Mouse (Mus musculus) embryonic facial prominence, embryonic 15.5 days (tissue): ENCODE measurements around the gene Pik3cg. TPM values are rescaled to one million over a fixed set of nuclear protein-coding genes. Genes with fewer than 3 reads are reported as not detected.
A peak's percentile ranks its signal among the peaks of the same experiment; 100 is the strongest.

Experiments used
- ATAC-seq: fragments of 200-750 bp; cut with Nextera tagmentation; 2 replicates; pipeline ENCODE4 v1.8.0; 2017; ENCODE audit warnings: low read depth, moderate TSS enrichment; ENCODE audit not compliant: insufficient number of reproducible peaks, low FRiP score, low TSS enrichment
- H3K27ac ChIP-seq: fragments of 300-500 bp; sonication (generic); replicated peaks from 2 replicates; pipeline ENCODE4 v1.5.1; 2015; ENCODE audit warnings: mild to moderate bottlenecking, inconsistent platforms
- H3K27me3 ChIP-seq: fragments of 300-500 bp; sonication (generic); 2 replicates; pipeline ENCODE4 v1.6.1; 2015; ENCODE audit warnings: inconsistent platforms
- H3K36me3 ChIP-seq: fragments of 300-500 bp; sonication (generic); 2 replicates; pipeline ENCODE4 v1.6.1; 2015; ENCODE audit warnings: mild to moderate bottlenecking, inconsistent platforms
- H3K4me1 ChIP-seq: fragments of 300-500 bp; sonication (generic); 2 replicates; pipeline ENCODE4 v1.6.1; 2015; ENCODE audit warnings: inconsistent platforms
- H3K4me2 ChIP-seq: fragments of 300-500 bp; sonication (generic); replicated peaks from 2 replicates; pipeline ENCODE4 v1.6.1; 2015; ENCODE audit warnings: mild to moderate bottlenecking, inconsistent platforms
- H3K4me3 ChIP-seq: fragments of 300-500 bp; sonication (generic); replicated peaks from 2 replicates; pipeline ENCODE4 v1.5.1; 2015; ENCODE audit warnings: mild to moderate bottlenecking, inconsistent platforms
- H3K9ac ChIP-seq: fragments of 300-500 bp; sonication (generic); 2 replicates; pipeline ENCODE4 v1.6.1; 2015; ENCODE audit warnings: inconsistent platforms
- H3K9me3 ChIP-seq: fragments of 300-500 bp; sonication (generic); replicated peaks from 2 replicates; pipeline ENCODE4 v1.6.1; 2016; ENCODE audit warnings: inconsistent platforms
- WGBS: fragments of 180-500 bp; shearing (Covaris S2); methylation state at CpG from one replicate; pipeline ENCODE4 v1.1.7; 2015; 5-methylcytosine and 5-hydroxymethylcytosine counted together
- polyA plus RNA-seq: library from polyadenylated mRNA; unstranded; fragments of >200 nt; fragmentation: Nextera tagmentation; extraction: Ambion mirVana; gene quantifications from 2 replicates; pipeline ENCODE4 v1.2.1, GENCODE M21; 2015

The Pik3cg gene
- polyA plus RNA-seq, 1 experiment from 2014 or later: 2.8 TPM

- Histone ChIP-seq H3K4me3 (no peak overlapping the region), H3K4me1 (no peaks in the 10 kb centered on the region), H3K9me3 (no peaks in the 10 kb centered on the region), H3K36me3 (no peaks in the 10 kb centered on the region), H3K27me3 (no peaks in the 10 kb centered on the region), H3K27ac (no peak overlapping the region), H3K9ac (no peak overlapping the region), H3K4me2 (no peak overlapping the region)
- ATAC-seq: no peak
- 84% methylated on average over 15 of the region's 15 CpGs for WGBS
Measured at GRCm38 (mm10) chr12:32182632-32183419, 25.6 kb downstream of the Pik3cg start.

- H3K36me3 ChIP-seq: no peaks in the 10 kb centered on the region
- H3K4me1 ChIP-seq: no peaks in the 10 kb centered on the region
- no peaks in the 10 kb centered on the region for H3K27me3 ChIP-seq
- H3K4me3 ChIP-seq: no peak overlapping the region
- no peak for ATAC-seq
- H3K4me2 ChIP-seq: no peak overlapping the region
- no peak overlapping the region for H3K9ac ChIP-seq
- WGBS: 20% methylated on average over 4 of the region's 4 CpGs
- H3K27ac ChIP-seq: no peak overlapping the region
- H3K9me3 ChIP-seq: no peaks in the 10 kb centered on the region
Measured at GRCm38 (mm10) chr12:32181885-32182284, 26.6 kb downstream of the Pik3cg start.

- Histone ChIP-seq H3K27ac (no peak overlapping the region), H3K4me2 (no peak overlapping the region), H3K9ac (no peak overlapping the region), H3K4me3 (no peak overlapping the region), H3K9me3 (no peaks in the 10 kb centered on the region), H3K36me3 (no peaks in the 10 kb centered on the region), H3K4me1 (no peaks in the 10 kb centered on the region), H3K27me3 (no peaks in the 10 kb centered on the region)
- 93% methylated on average over 6 of the region's 6 CpGs for WGBS
- ATAC-seq: no peak
Measured at GRCm38 (mm10) chr12:32174437-32174836, 34.0 kb downstream of the Pik3cg start.

GRCm38 (mm10) chr12:32172826-32173225 is 35.6 kb downstream of the Pik3cg start:
- no peak for ATAC-seq
- no peak overlapping the region for H3K9ac ChIP-seq
- H3K27me3 ChIP-seq: no peaks in the 10 kb centered on the region
- no peaks in the 10 kb centered on the region for H3K36me3 ChIP-seq
- H3K4me1 ChIP-seq: no peaks in the 10 kb centered on the region
- H3K4me3 ChIP-seq: no peak overlapping the region
- 87% methylated on average over 7 of the region's 7 CpGs for WGBS
- H3K27ac ChIP-seq: no peak overlapping the region
- H3K4me2 ChIP-seq: no peak overlapping the region
- H3K9me3 ChIP-seq: no peaks in the 10 kb centered on the region

- Histone ChIP-seq H3K36me3 (no peaks in the 10 kb centered on the region), H3K27me3 (no peaks in the 10 kb centered on the region), H3K4me3 (no peak overlapping the region), H3K4me2 (no peak overlapping the region), H3K27ac (no peak overlapping the region), H3K4me1 (no peaks in the 10 kb centered on the region), H3K9me3 (no peaks in the 10 kb centered on the region), H3K9ac (no peak overlapping the region)
- WGBS: 21% methylated on average over 5 of the region's 5 CpGs
- ATAC-seq: no peak
Measured at GRCm38 (mm10) chr12:32169164-32169563, 39.3 kb downstream of the Pik3cg start.

- H3K4me2 ChIP-seq: no peak overlapping the region
- H3K9ac ChIP-seq: no peak overlapping the region
- no peak overlapping the region for H3K27ac ChIP-seq
- no peak for ATAC-seq
- 26% methylated on average over 3 of the region's 3 CpGs for WGBS
- H3K27me3 ChIP-seq: no peaks in the 10 kb centered on the region
- no peaks in the 10 kb centered on the region for H3K4me1 ChIP-seq
- H3K36me3 ChIP-seq: no peaks in the 10 kb centered on the region
- H3K4me3 ChIP-seq: no peak overlapping the region
- H3K9me3 ChIP-seq: no peaks in the 10 kb centered on the region
Measured at GRCm38 (mm10) chr12:32168751-32169150, 39.7 kb downstream of the Pik3cg start.

GRCm38 (mm10) chr12:32163706-32164105 is 44.8 kb downstream of the Pik3cg start:
- no peak for ATAC-seq
- Histone ChIP-seq H3K27ac (no peak overlapping the region), H3K4me1 (no peaks in the 10 kb centered on the region), H3K9me3 (no peaks in the 10 kb centered on the region), H3K4me3 (no peak overlapping the region), H3K27me3 (no peaks in the 10 kb centered on the region), H3K36me3 (no peaks in the 10 kb centered on the region), H3K9ac (no peak overlapping the region), H3K4me2 (no peak overlapping the region)
- WGBS: 72% methylated on average over 2 of the region's 2 CpGs

GRCm38 (mm10) chr12:32158757-32159156 is 49.7 kb downstream of the Pik3cg start:
- H3K4me3 ChIP-seq: no peak overlapping the region
- H3K9ac ChIP-seq: no peak overlapping the region
- no peaks in the 10 kb centered on the region for H3K9me3 ChIP-seq
- ATAC-seq: no peak
- whole genome bisulfite sequencing: 22% methylated on average over 5 of the region's 5 CpGs
- no peaks in the 10 kb centered on the region for H3K27me3 ChIP-seq
- no peak overlapping the region for H3K27ac ChIP-seq
- H3K4me2 ChIP-seq: no peak overlapping the region
- H3K36me3 ChIP-seq: no peaks in the 10 kb centered on the region
- H3K4me1 ChIP-seq: no peaks in the 10 kb centered on the region

GRCm38 (mm10) chr12:32146606-32147005 is 61.9 kb downstream of the Pik3cg start:
- WGBS: 86% methylated on average over 7 of the region's 7 CpGs
- Histone ChIP-seq H3K9me3 (no peaks in the 10 kb centered on the region), H3K9ac (no peak overlapping the region), H3K27ac (no peak overlapping the region), H3K4me2 (no peak overlapping the region), H3K27me3 (no peaks in the 10 kb centered on the region), H3K4me1 (no peaks in the 10 kb centered on the region), H3K36me3 (no peaks in the 10 kb centered on the region), H3K4me3 (no peak overlapping the region)
- no peak for ATAC-seq

GRCm38 (mm10) chr12:32145651-32146050 is 62.8 kb downstream of the Pik3cg start:
- ATAC-seq: no peak
- H3K9me3 ChIP-seq: no peaks in the 10 kb centered on the region
- no peak overlapping the region for H3K9ac ChIP-seq
- no peaks in the 10 kb centered on the region for H3K36me3 ChIP-seq
- H3K4me1 ChIP-seq: no peaks in the 10 kb centered on the region
- WGBS: 78% methylated on average over 4 of the region's 4 CpGs
- no peak overlapping the region for H3K4me2 ChIP-seq
- H3K4me3 ChIP-seq: no peak overlapping the region
- no peak overlapping the region for H3K27ac ChIP-seq
- H3K27me3 ChIP-seq: no peaks in the 10 kb centered on the region

GRCm38 (mm10) chr12:32144513-32144912 is 63.9 kb downstream of the Pik3cg start:
- Histone ChIP-seq H3K9ac (no peak overlapping the region), H3K27ac (no peak overlapping the region), H3K4me3 (no peak overlapping the region), H3K27me3 (no peaks in the 10 kb centered on the region), H3K4me1 (no peaks in the 10 kb centered on the region), H3K36me3 (no peaks in the 10 kb centered on the region), H3K4me2 (no peak overlapping the region), H3K9me3 (no peaks in the 10 kb centered on the region)
- under 1% methylated on average over 5 of the region's 5 CpGs for WGBS
- ATAC-seq: peak; percentile 47; the same call in 1 of the 2 replicates

- Histone ChIP-seq H3K9me3 (no peaks in the 10 kb centered on the region), H3K9ac (no peak overlapping the region), H3K27ac (no peak overlapping the region), H3K4me1 (no peaks in the 10 kb centered on the region), H3K4me3 (no peak overlapping the region), H3K4me2 (no peak overlapping the region), H3K36me3 (no peaks in the 10 kb centered on the region), H3K27me3 (no peaks in the 10 kb centered on the region)
- ATAC-seq: no peak
- 70% methylated on average over 5 of the region's 5 CpGs for WGBS
Measured at GRCm38 (mm10) chr12:32143782-32144181, 64.7 kb downstream of the Pik3cg start.
